ENCODE assay signal across 35 mouse cellular contexts in genomic region chr9:108928424-108928823, GRCm38 (mm10). TPM values are rescaled to one million over a fixed set of nuclear protein-coding genes. Genes with fewer than 3 reads are reported as not detected.
"Had no signal": no experiment of that assay in that cellular context is flagged by ENCODE, and none has a peak within 500 bp of the region (broad histone marks: within the 10 kb centered on the region; RNA-seq: fewer than 3 reads in every experiment).

No protein-coding gene starts in this region.

- H3K27ac ChIP-seq: embryonic facial prominence, embryonic 10.5 days; embryonic facial prominence, embryonic 12.5 days; embryonic facial prominence, embryonic 13.5 days; embryonic facial prominence, embryonic 15.5 days; forebrain, embryonic 12.5 days; forebrain, embryonic 13.5 days; forebrain, embryonic 15.5 days; gastrocnemius, adult 2 months; heart, adult 2 months had no signal

- H3K4me2 ChIP-seq: embryonic facial prominence, embryonic 12.5 days; embryonic facial prominence, embryonic 13.5 days; embryonic facial prominence, embryonic 15.5 days; forebrain, embryonic 12.5 days; forebrain, embryonic 13.5 days; forebrain, embryonic 15.5 days had no signal

- H3K4me1 ChIP-seq: embryonic facial prominence, embryonic 12.5 days; embryonic facial prominence, embryonic 13.5 days; embryonic facial prominence, embryonic 15.5 days; forebrain, embryonic 12.5 days; forebrain, embryonic 13.5 days; forebrain, embryonic 15.5 days had no signal

- H3K4me3 ChIP-seq: embryonic facial prominence, embryonic 10.5 days; embryonic facial prominence, embryonic 12.5 days; embryonic facial prominence, embryonic 13.5 days; embryonic facial prominence, embryonic 15.5 days; erythroblast, embryonic 14.5 days; forebrain, embryonic 12.5 days; forebrain, embryonic 13.5 days; forebrain, embryonic 15.5 days; gastrocnemius, adult 2 months; heart, adult 2 months had no signal

- DNase-seq: cerebellum, adult 18-20 months; cerebellum, adult 2 months; cerebellum, adult 8-10 months; cerebellum, adult 9-10 months; cerebellum, adult 9-11 months; cerebellum, postnatal 10 days; cerebellum, postnatal 14 days; cerebellum, postnatal 25 days; cerebellum, postnatal 36 days; embryo, embryonic 11 days; forebrain, postnatal 0 days; gastrocnemius, adult 2 months; gastrocnemius, postnatal 10 days; gastrocnemius, postnatal 14 days; gastrocnemius, postnatal 36 days; heart, adult 11 months; heart, adult 18-20 months; heart, adult 2 months had no signal

- H3K9me3 ChIP-seq: embryonic facial prominence, embryonic 10.5 days; embryonic facial prominence, embryonic 12.5 days; embryonic facial prominence, embryonic 13.5 days; embryonic facial prominence, embryonic 15.5 days; forebrain, embryonic 12.5 days; forebrain, embryonic 13.5 days; forebrain, embryonic 15.5 days had no signal

- H3K9ac ChIP-seq: embryonic facial prominence, embryonic 12.5 days; embryonic facial prominence, embryonic 13.5 days; embryonic facial prominence, embryonic 15.5 days; forebrain, embryonic 12.5 days; forebrain, embryonic 13.5 days; forebrain, embryonic 15.5 days; forebrain, postnatal 0 days had no signal

- ATAC-seq: forebrain, embryonic 13.5 days; forebrain, embryonic 14.5 days; forebrain, embryonic 15.5 days; forebrain, embryonic 16.5 days; forebrain, postnatal 0 days had no signal

- H3K27me3 ChIP-seq: embryonic facial prominence, embryonic 12.5 days; embryonic facial prominence, embryonic 13.5 days; embryonic facial prominence, embryonic 15.5 days; forebrain, embryonic 12.5 days; forebrain, embryonic 13.5 days; forebrain, embryonic 15.5 days had no signal

- H3K36me3 ChIP-seq: embryonic facial prominence, embryonic 10.5 days; embryonic facial prominence, embryonic 12.5 days; embryonic facial prominence, embryonic 13.5 days; embryonic facial prominence, embryonic 15.5 days; forebrain, embryonic 12.5 days; forebrain, embryonic 15.5 days had no signal

RNA-seq across cellular contexts. Expression of gene Tmem89, which starts 14.0 kb away (rescaled TPM):
- total RNA-seq: common myeloid progenitor, adult 5-6 weeks; gastrocnemius, adult 18-20 months; gastrocnemius, adult 2 months; gastrocnemius, postnatal 10 days; gastrocnemius, postnatal 14 days; gastrocnemius, postnatal 36 days; gastrocnemius, postnatal 4 days; granulocyte monocyte progenitor cell, adult 5-6 weeks; heart, adult 18-20 months; heart, adult 2 months had no signal
- polyA plus RNA-seq: embryonic facial prominence, embryonic 10.5 days; embryonic facial prominence, embryonic 11.5 days; embryonic facial prominence, embryonic 12.5 days; embryonic facial prominence, embryonic 13.5 days; embryonic facial prominence, embryonic 14.5 days; erythroblast, embryonic 14.5 days; forebrain, embryonic 11.5 days; forebrain, embryonic 12.5 days; forebrain, embryonic 13.5 days; forebrain, embryonic 14.5 days; forebrain, embryonic 15.5 days; forebrain, embryonic 16.5 days had no signal

RNA-seq across cellular contexts. Expression of gene Ucn2, which starts 57.4 kb away (rescaled TPM):
- total RNA-seq: common myeloid progenitor, adult 5-6 weeks; forebrain, postnatal 0 days; granulocyte monocyte progenitor cell, adult 5-6 weeks; heart, adult 18-20 months; heart, adult 2 months had no signal
- polyA plus RNA-seq: embryonic facial prominence, embryonic 10.5 days; embryonic facial prominence, embryonic 11.5 days; erythroblast, embryonic 14.5 days; forebrain, embryonic 11.5 days; forebrain, embryonic 12.5 days; forebrain, embryonic 13.5 days; forebrain, embryonic 15.5 days; forebrain, embryonic 16.5 days; forebrain, postnatal 0 days; heart, adult 2 months had no signal
